Mouse (Mus musculus) cerebellum, adult 9-10 months (tissue): ENCODE measurements around the gene Tldc1.

Experiments used
- DNase-seq: peaks from one replicate; pipeline ENCODE4 v3.0.0; 2022

Tldc1 gene

GRCm38 (mm10) chr8:119765311-119765710 lies 12.9 kb downstream of the Tldc1 start:
- DNase-seq = no peak

GRCm38 (mm10) chr8:119762226-119763220 lies 15.7 kb downstream of the Tldc1 start:
- no peak for DNase-seq

- no peak for DNase-seq
These were observed 16.5 kb downstream of the Tldc1 start for GRCm38 (mm10) chr8:119761692-119762091.

GRCm38 (mm10) chr8:119756538-119756937 lies 21.7 kb downstream of the Tldc1 start:
- no peak for DNase-seq

GRCm38 (mm10) chr8:119756147-119756461 lies 22.1 kb downstream of the Tldc1 start:
- DNase-seq = no peak

GRCm38 (mm10) chr8:119755238-119756146 lies 22.7 kb downstream of the Tldc1 start:
- DNase-seq = no peak

DNA sequence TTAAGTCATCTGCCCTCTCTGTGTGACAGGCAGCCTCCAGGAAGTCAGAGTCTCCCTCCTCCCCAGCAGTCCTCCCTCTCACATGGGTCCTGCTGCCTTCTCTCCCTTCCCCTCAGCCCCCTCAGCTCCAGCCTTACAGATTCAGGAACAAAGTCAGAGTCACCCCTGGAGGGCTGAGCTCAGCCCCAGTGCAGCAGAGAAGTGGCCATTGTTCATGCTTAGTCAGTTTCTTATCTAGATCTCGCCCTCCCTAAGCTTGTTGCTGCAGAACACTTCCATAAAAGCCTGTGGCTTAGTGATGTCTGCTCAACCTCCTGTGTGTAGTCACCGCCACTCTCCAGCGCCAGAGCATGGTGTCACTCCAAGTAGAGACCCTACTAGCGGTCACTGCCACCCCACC lies 33.6 kb downstream of the Tldc1 start:
- DNase-seq = no peak

DNA sequence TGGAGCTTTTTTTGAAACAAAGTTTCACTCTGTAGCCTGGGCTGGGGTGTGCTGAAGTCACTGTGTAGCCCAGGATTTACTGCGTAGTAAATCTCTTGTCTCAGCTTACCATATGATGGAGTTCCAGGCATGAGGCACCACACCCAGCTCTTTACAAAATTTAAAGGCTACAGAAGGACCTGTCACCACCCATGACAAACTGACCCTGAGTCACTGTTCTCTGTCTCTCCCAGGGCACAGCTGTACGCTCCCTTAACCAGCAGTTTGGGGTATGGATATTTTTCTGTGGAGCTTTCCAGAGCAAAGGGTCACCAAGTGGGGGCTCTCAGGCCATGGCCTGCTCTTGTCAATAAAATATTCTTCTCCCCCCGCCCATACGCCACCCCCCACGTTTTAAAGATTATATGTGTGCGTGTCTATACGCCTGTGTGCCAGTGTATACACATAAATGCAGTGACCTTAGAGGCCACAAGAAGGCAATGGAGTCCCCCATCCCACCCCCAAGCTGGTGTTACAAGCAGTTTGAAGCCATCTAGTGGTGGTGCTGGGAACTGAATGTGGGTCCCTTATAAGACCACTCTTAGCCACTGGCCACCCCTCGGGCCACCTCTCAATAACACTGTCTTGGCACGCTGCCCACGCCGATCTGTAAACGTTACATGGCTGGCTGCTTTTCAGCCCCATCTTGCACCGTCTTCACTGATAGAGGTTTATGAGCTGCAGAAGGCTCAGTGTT lies 34.8 kb downstream of the Tldc1 start:
- no peak for DNase-seq

GRCm38 (mm10) chr8:119742409-119742808 lies 35.8 kb downstream of the Tldc1 start:
- no peak for DNase-seq

GRCm38 (mm10) chr8:119740634-119741033 lies 37.6 kb downstream of the Tldc1 start:
- DNase-seq = no peak

- DNase-seq = no peak
These were observed 39.9 kb downstream of the Tldc1 start for GRCm38 (mm10) chr8:119738129-119738907.

GRCm38 (mm10) chr8:119737093-119737900 lies 40.9 kb downstream of the Tldc1 start:
- no peak for DNase-seq

DNA sequence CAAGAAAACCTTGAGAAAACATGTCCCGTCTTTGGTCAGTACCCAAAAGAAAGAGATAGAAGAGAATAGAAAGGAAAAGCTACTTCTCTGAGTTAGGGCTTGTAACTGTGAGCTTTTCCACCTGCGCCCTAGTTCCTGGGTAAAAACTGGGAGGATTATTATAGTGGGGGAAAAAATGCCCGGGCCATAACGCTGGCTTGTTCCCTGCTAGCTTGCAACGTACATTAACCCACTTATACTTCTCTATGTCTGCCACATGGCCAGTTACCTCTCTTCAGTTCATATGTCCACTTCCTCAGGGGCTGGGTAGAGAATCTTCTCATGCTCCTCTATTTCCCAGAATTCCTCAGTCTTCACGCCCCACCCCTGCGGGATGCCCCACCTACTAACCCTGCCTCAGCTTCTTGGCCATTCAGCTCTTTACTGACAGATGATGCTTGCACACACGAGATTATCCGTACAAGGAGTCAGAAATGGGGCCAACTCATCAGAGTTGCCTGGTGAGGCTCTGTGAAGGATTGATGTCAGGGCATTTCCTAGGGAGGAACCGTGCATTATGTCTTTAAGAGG lies 41.8 kb downstream of the Tldc1 start:
- DNase-seq = no peak

- DNase-seq = no peak
These were observed 46.1 kb downstream of the Tldc1 start for GRCm38 (mm10) chr8:119732072-119732471.

DNA sequence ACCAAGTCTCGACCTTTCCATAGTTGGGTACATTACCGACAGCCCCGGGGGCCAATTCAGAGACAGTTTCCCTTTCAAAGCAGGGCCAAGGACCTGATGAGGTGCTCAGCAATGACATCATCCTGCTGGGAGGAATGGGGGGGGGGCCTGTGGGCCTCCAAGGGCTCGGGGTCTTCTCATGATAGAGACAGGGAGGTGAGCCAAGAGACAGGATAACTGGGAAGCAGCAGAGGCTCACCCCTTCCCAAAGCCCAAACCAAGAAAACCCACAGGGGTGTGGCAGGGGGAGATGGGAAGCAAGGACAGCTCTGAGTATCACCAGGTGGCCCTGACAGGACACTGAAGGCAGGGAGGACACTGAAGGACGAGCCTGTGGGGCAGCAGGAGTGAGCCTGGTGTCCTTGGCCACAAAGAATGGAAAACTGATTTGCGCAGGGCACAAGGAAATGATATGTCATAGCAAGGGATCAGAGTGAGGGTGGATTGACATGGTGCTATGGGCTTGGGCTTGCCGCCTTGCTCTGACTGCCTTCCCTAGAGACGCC lies 49.8 kb downstream of the Tldc1 start:
- DNase-seq = no peak

- DNase-seq = no peak
These were observed 51.1 kb downstream of the Tldc1 start for GRCm38 (mm10) chr8:119727093-119727492.

DNA sequence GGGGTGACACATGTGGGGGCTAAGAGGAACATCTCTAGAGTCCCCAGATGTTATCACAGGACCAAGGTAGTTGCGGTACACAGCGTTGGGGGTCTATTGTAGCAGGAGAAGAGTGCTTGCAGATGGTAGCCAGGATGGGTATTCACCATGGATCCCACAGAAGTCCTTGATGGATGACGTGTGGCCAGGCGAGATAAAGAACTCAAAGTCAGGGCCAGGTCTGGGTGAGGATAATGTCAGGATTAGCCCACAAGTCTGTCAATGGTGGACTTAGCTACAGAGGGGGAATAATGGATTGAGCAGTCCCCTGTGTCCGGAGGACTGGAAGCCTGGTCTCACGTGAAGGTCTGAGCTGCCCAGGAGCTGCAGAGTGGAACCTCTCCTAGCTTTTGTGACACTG lies 53.6 kb downstream of the Tldc1 start:
- no peak for DNase-seq

DNA sequence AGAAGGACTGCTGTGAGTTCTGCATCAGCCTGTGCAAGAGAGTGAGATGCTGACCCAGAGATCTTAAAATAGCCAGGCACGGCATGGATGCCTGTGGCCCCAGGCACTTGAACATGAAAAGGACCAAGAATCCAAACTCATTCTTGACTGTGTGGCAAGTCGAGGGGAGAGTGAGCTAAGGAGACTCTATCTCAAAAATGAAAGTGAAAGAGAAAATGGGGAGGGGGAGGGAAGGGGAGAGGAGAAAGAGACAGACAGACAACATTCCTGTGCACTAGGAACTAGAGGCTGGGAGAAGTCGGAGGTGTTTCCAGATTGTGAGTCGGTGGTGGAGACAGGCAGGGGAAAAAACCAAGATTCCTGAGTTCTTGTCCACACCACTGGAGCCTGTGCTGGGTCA lies 54.5 kb downstream of the Tldc1 start:
- DNase-seq = no peak

- no peak for DNase-seq
These were observed 55.9 kb downstream of the Tldc1 start for GRCm38 (mm10) chr8:119722348-119722747.

DNA sequence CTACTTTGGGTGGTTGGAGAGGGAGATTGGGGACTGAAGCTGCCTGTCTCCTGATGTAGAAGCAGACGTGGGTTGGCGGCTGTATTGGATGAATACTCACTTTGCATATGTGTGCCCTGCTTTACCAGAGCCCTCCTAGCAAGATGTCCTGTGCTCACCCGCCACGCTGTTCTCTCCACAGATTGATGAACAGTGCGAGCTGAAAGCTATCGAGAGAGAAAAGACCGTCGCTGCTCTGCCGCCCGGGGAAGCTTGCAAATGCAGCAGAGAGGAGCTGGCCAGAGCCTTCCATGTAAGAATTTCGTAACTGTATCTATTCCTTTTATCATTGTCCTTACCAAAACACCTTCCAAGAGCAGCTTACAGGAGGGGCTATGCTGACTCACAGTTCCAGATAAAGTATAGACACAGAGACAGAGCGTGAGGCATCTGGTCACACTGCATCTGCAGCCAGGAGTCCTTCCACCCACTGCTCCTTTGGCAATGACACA lies 59.2 kb downstream of the Tldc1 start:
- DNase-seq = no peak
